12 mouse cellular contexts compared by ENCODE assay signal in the genomic region with DNA sequence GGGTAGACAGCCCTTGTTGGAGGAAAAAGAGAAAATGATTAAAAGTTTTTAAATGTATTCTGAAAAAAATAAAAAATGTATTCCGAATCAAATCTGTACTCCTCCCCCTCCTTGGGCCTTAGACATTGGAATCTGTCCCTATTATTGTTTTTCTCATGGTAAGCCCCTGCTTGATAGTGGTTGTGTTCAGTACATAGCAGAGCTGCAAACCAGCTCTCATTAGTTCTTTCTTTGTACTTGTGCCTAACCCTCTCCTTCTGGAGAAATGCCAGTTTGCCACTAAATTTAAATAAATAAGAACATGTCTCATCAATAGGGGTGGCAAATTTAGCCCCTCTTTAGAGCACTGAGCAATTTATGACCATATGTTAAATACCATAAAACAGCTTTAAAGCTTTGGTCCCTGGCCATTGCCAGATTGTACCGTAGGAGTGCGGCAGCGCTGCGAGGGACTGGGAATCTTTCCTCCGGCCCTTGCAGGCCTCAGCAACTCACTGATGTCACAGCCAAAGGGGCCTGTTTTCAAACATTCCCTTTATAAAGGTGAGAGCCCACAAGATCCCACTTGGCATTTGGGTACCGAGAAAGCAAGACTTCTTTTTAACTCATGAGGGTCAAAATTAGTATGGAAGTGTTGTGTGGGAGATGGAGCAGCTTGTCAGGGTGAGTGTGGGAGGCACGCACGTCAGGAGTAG. TPM values are rescaled to one million over a fixed set of nuclear protein-coding genes. Genes with fewer than 3 reads are reported as not detected.
DNase-seq lines count a peak whose midpoint lies in the region; ATAC-seq and TF ChIP-seq lines count a peak whose summit lies in the region.
"Had no signal": no experiment of that assay in that cellular context is flagged by ENCODE, and none has a peak within 500 bp of the region (broad histone marks: within the 10 kb centered on the region; RNA-seq: fewer than 3 reads in every experiment).

No protein-coding gene starts in this region.

- peak; percentile 48 for DNase-seq in forebrain, postnatal 0 days
- peak; percentile 61 to 82 for DNase-seq in frontal cortex, postnatal 36 days (ENCODE audit: low spot score in 2 of 2)
- DNase-seq in left cerebral cortex, adult 2 months (ENCODE audit: extremely low spot score in 1 of 2, low spot score in 2 of 2) = peak; percentile 32 to 59
- peak; percentile 77 for DNase-seq in right cerebral cortex, postnatal 25 days
- DNase-seq in cerebellum, adult 9-10 months = no peak
- DNase-seq in kidney, postnatal 25 days = no peak
- no peak for DNase-seq in spleen, postnatal 4 days (ENCODE audit: low spot score in 2 of 2)
- DNase-seq in embryo, embryonic 11 days = no peak
- DNase-seq: heart, adult 2 months; heart, postnatal 36 days; liver, embryonic 13.5 days had no signal

- no peak overlapping the region for H3K9ac ChIP-seq in forebrain, postnatal 0 days
- H3K9ac ChIP-seq: liver, embryonic 13.5 days had no signal

- no peak for TF ChIP-seq CTCF in forebrain, postnatal 0 days (IDR thresholded peaks at IDR 0.05; ENCODE audit: low read depth)
- no peak for TF ChIP-seq CTCF in left cerebral cortex, adult 2 months (IDR thresholded peaks at IDR 0.05)

- intact Hi-C loops in left cerebral cortex, adult 2 months (cut with DNase I) = loop anchor here (1.0 to 5.0 kb wide), 5 partner anchors 46 to 384 kb away; no protein-coding TSS in a partner anchor

- 40% methylated on average over 9 of the region's 9 CpGs for WGBS in forebrain, postnatal 0 days

- no peak overlapping the region for H3K4me2 ChIP-seq in forebrain, postnatal 0 days (ENCODE audit: low read depth)
- H3K4me2 ChIP-seq: liver, embryonic 13.5 days had no signal

- no peaks in the 10 kb centered on the region for H3K27me3 ChIP-seq in forebrain, postnatal 0 days (ENCODE audit: insufficient read depth, low read length)
- H3K27me3 ChIP-seq: liver, embryonic 13.5 days had no signal

- H3K9me3 ChIP-seq in forebrain, postnatal 0 days (ENCODE audit: low read length) = no peaks in the 10 kb centered on the region
- H3K9me3 ChIP-seq: liver, embryonic 13.5 days had no signal

- no peak overlapping the region for H3K4me3 ChIP-seq in forebrain, postnatal 0 days (ENCODE audit: low read depth, low read length)
- no peak overlapping the region for H3K4me3 ChIP-seq in left cerebral cortex, adult 2 months
- H3K4me3 ChIP-seq: heart, adult 2 months; liver, embryonic 13.5 days had no signal

- peaks cover 6% of the 10 kb centered on the region; the same call in 1 of the 2 replicates for H3K4me1 ChIP-seq in forebrain, postnatal 0 days (ENCODE audit: insufficient read depth)
- H3K4me1 ChIP-seq: liver, embryonic 13.5 days had no signal

- peak overlapping the region; percentile 4; the same call in 1 of the 2 replicates for H3K27ac ChIP-seq in forebrain, postnatal 0 days (ENCODE audit: low read depth, low read length)
- H3K27ac ChIP-seq in left cerebral cortex, adult 2 months = peak overlapping the region; percentile 81
- H3K27ac ChIP-seq: kidney, postnatal 0 days; liver, embryonic 13.5 days had no signal

- ATAC-seq in forebrain, postnatal 0 days = peak; percentile 42; the same call in 1 of the 2 replicates

- H3K36me3 ChIP-seq in forebrain, postnatal 0 days (ENCODE audit: insufficient read depth) = no peaks in the 10 kb centered on the region
- H3K36me3 ChIP-seq: liver, embryonic 13.5 days had no signal

RNA-seq across cellular contexts. Expression of gene Babam2, which starts 52.9 kb away (rescaled TPM):
- 42.6 and 42.7 TPM in 2 replicates for total RNA-seq in forebrain, postnatal 0 days (2014; rRNA removed)
- polyA plus RNA-seq in forebrain, postnatal 0 days (2015; fragmentation: Nextera tagmentation; extraction: Ambion mirVana) = 58.4 and 61.5 TPM in 2 replicates
- total RNA-seq in left cerebral cortex, adult 2 months (2021) = 10 to 100 TPM; 39.5 to 45.2 TPM

RNA-seq across cellular contexts. Expression of gene Rbks, which starts 53.0 kb away (rescaled TPM):
- 0.90 and 2.2 TPM in 2 replicates for total RNA-seq in forebrain, postnatal 0 days (2014; rRNA removed)
- polyA plus RNA-seq in forebrain, postnatal 0 days (2015; fragmentation: Nextera tagmentation; extraction: Ambion mirVana) = 2.3 and 3.4 TPM in 2 replicates
- 1 to 10 TPM; 3.8 to 4.0 TPM for total RNA-seq in left cerebral cortex, adult 2 months (2021)

Comparison
In these comparisons a context has a peak if more than half of its experiments do, and no peak if none do; other contexts are left out.
1. DNase-seq: peak in forebrain, postnatal 0 days (single experiment), frontal cortex, postnatal 36 days (2 of 2), left cerebral cortex, adult 2 months (2 of 2) and right cerebral cortex, postnatal 25 days (single experiment); none in cerebellum, adult 9-10 months (single experiment), kidney, postnatal 25 days (0 of 2), spleen, postnatal 4 days (0 of 2) and embryo, embryonic 11 days (single experiment).